Mouse (Mus musculus) brain, embryonic 14.5 days (tissue): ENCODE data around the gene Recql.

Source experiments
- CTCF ChIP-seq: fragments of 200-500 bp; IDR thresholded peaks from 2 replicates; pipeline ENCODE4 v1.5.1; 2012; ENCODE audit warnings: inconsistent platforms, mild to moderate bottlenecking, moderate library complexity, borderline replicate concordance; ENCODE audit not compliant: insufficient read depth, insufficient read length; ENCODE audit errors: extremely low read depth
- POLR2A ChIP-seq: fragments of 200-500 bp; IDR thresholded peaks from 2 replicates; pipeline ENCODE4 v1.6.1; 2012; ENCODE audit warnings: mild to moderate bottlenecking, inconsistent platforms, borderline replicate concordance; ENCODE audit not compliant: poor library complexity, insufficient read depth, insufficient read length, severe bottlenecking; ENCODE audit errors: extremely low read depth

DNA sequence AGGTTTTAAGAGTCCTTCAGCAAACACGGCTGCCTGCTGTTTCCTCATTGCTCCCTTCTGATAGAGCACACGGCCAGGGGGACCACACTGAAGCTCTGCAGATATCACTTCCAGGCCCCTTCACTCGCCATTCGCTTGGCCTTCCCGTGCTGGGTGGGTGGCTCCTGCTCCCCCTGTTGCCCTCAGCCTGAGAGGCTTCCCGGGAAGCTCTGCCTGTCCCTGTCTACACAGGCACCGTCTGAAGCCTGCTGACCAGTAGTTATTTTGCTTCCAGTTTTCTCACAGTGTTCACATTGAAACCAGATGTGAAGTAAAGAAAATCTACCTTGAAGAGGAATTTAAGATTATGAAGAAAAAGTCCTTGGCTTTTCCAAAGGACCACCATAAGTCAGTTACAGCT, 29.8 kb downstream of the Recql start:
- TF ChIP-seq CTCF (no peak), POLR2A (no peak)
